Mouse (Mus musculus) right cerebral cortex, postnatal 4 days (tissue): ENCODE results near the gene Sepsecs.
A peak's percentile ranks its signal among the peaks of the same experiment; 100 is the strongest.

Experiments used
- DNase-seq: peaks from one replicate; pipeline ENCODE4 v3.0.0-alpha.2; 2022

Sepsecs gene

GRCm38 (mm10) chr5:52643947-52644840 lies 25.3 kb downstream of the Sepsecs start:
- no peak for DNase-seq

GRCm38 (mm10) chr5:52641736-52642135 lies 27.8 kb downstream of the Sepsecs start:
- DNase-seq = no peak

- no peak for DNase-seq
These were observed 30.6 kb downstream of the Sepsecs start for GRCm38 (mm10) chr5:52638916-52639315.

- no peak for DNase-seq
These were observed 31.5 kb downstream of the Sepsecs start for GRCm38 (mm10) chr5:52638006-52638405.

GRCm38 (mm10) chr5:52636923-52637322 lies 32.6 kb downstream of the Sepsecs start:
- DNase-seq = no peak

GRCm38 (mm10) chr5:52636025-52636755 lies 33.3 kb downstream of the Sepsecs start:
- DNase-seq = no peak

- DNase-seq = peak; percentile 69
These were observed 35.5 kb downstream of the Sepsecs start for GRCm38 (mm10) chr5:52634017-52634416.

GRCm38 (mm10) chr5:52630541-52630940 lies 39.0 kb downstream of the Sepsecs start:
- no peak for DNase-seq

GRCm38 (mm10) chr5:52629214-52629613 lies 40.3 kb downstream of the Sepsecs start:
- DNase-seq = no peak

- no peak for DNase-seq
These were observed 40.7 kb downstream of the Sepsecs start for GRCm38 (mm10) chr5:52628783-52629182.

- DNase-seq = no peak
These were observed 41.8 kb downstream of the Sepsecs start for GRCm38 (mm10) chr5:52627713-52628112.

GRCm38 (mm10) chr5:52626092-52626491 lies 43.4 kb downstream of the Sepsecs start:
- DNase-seq = no peak

- no peak for DNase-seq
These were observed 44.6 kb downstream of the Sepsecs start for GRCm38 (mm10) chr5:52624956-52625355.

GRCm38 (mm10) chr5:52623099-52623498 lies 46.4 kb downstream of the Sepsecs start:
- no peak for DNase-seq

- peak; percentile 75 for DNase-seq
These were observed 50.9 kb downstream of the Sepsecs start for GRCm38 (mm10) chr5:52618348-52619270.

- no peak for DNase-seq
These were observed 51.7 kb downstream of the Sepsecs start for GRCm38 (mm10) chr5:52617711-52618347.

- DNase-seq = peak; percentile 42
These were observed 53.0 kb downstream of the Sepsecs start for GRCm38 (mm10) chr5:52616549-52616948.

- DNase-seq = no peak
These were observed 54.1 kb downstream of the Sepsecs start for GRCm38 (mm10) chr5:52615421-52615820.

- DNase-seq = no peak
These were observed 54.8 kb downstream of the Sepsecs start for GRCm38 (mm10) chr5:52614686-52615085.

GRCm38 (mm10) chr5:52612776-52613175 lies 56.7 kb downstream of the Sepsecs start:
- DNase-seq = no peak

- no peak for DNase-seq
These were observed 58.1 kb downstream of the Sepsecs start for GRCm38 (mm10) chr5:52611315-52611895.

- DNase-seq = no peak
These were observed 59.2 kb downstream of the Sepsecs start for GRCm38 (mm10) chr5:52610306-52610705.
